Mouse (Mus musculus) cerebellum, adult 9-10 months (tissue): Measurements from ENCODE around the gene Glyatl3.
A peak's percentile ranks its signal among the peaks of the same experiment; 100 is the strongest.

Experiments
- DNase-seq: peaks from one replicate; pipeline ENCODE4 v3.0.0; 2022

The Glyatl3 gene

GRCm38 (mm10) chr17:40914250-40914649, at the start of gene Glyatl3:
TSS of gene Glyatl3 (minus strand) at chr17:40914350.
- DNase-seq = no peak

DNA sequence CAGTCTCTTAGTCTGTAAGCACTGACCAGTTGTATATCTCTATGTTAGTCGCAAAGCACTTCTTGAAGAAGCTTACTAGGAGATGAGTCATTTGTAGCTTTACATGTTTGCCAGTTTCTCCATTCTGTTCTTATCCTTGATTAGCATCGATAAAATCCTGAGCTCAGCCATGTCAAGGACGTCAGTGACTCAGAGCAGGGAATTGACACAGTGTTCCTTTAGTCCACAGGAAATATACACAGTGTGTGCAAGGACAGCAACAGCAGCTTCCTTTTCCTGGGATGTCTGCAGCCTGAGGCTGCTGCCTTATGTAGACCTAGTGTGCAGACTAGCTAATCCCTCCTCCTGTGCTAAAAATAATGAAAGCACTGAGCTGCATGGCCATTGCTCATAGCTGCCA, 34.4 kb upstream of the Glyatl3 start:
- no peak for DNase-seq

- peak; percentile 99 for DNase-seq
These were observed 20.5 kb upstream of the Glyatl3 start, which contains the start of the genes Mut and Cenpq for GRCm38 (mm10) chr17:40934420-40935231. TSS of gene Mut (plus strand) at chr17:40934685. TSS of gene Cenpq (minus strand) at chr17:40935047.

GRCm38 (mm10) chr17:40933985-40934384, 19.8 kb upstream of the Glyatl3 start:
- DNase-seq = no peak

DNA sequence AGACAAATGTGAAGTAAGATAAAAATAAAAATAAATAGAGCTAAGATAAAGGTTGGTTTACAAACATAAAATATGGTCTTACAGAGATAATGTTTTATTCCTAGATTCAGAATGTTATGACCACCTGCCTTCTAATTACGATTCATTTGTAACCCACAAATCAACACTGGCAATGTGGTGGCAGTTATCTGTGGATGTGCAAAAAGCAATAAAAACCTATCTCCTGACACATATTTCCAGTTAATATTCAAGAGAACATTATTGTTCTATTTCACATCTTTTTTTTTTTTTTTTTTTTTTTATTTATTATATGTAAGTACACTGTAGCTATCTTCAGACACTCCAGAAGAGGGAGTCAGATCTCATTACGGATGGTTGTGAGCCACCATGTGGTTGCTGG, 1.3 kb upstream of the Glyatl3 start:
- no peak for DNase-seq

DNA sequence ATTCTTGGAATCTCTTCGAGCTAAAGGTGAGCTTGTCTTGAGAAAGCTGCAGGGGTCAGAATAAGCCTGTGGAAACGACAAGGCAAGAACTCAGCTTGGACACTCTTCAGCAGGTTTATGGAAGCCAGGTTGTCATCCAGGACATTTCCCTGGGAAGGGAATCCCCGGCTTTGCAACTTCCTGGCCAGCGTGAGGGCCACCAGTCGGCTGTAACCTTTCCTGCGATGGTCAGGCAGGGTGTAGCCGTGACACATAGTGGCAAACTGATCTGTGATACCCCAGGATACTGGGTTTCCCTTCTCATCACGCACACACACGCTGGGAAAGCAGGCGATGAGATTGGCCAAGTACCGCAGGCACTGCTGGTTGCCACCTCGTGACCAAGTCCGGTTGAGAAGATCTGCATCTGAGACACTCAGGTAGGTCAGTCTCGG, 9.4 kb downstream of the Glyatl3 start:
- peak; percentile 41 for DNase-seq

DNA sequence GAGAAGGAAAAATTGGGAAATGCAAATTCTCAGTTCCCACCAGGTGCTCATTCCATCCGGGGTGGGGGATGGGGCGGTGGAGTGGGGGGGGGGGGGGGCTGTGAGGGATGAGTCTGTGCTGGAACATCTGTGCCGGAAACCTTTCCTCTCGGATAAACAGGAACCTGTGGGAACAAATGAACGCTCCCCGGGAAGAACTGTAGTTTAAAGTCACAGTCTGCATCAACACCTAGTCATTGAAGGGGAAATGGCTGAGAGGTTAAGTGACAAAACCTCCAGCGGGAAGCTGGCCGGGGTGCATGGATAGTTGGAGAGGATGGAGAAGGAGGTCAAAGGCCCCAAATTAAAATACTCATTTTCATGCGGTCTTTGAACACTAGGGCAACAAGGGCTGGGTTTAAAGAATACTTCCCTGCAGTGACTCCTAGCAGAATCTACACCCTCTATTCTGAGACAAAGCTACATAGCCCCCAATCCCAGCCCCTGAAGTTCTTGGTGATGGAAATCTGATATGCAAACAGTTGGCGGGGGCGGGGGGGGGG, 10.0 kb downstream of the Glyatl3 start:
- peak; percentile 20 for DNase-seq

DNA sequence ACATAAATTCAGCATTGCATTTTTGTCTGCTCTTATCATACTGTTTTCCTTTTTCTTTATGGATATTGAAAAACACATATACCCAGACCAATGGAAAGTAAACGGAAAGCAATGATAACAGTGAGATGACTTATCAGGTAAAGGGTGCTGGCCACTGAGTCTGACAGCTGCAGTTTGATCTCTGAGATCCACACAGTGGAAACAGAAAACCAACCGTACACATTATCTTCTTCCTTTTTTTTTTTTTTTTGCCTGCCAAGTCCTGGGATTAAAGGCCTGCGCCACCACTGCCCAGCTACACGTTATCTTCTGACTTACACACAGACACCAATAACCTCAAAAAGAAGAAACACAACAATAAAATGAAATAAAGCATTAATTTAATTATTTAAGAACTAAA, 10.8 kb downstream of the Glyatl3 start:
- DNase-seq = no peak

- DNase-seq = no peak
These were observed 14.3 kb downstream of the Glyatl3 start for GRCm38 (mm10) chr17:40899783-40900363.

GRCm38 (mm10) chr17:40896863-40897262, 17.3 kb downstream of the Glyatl3 start:
- DNase-seq = peak; percentile 23

GRCm38 (mm10) chr17:40887849-40888536, 26.2 kb downstream of the Glyatl3 start:
- no peak for DNase-seq

DNA sequence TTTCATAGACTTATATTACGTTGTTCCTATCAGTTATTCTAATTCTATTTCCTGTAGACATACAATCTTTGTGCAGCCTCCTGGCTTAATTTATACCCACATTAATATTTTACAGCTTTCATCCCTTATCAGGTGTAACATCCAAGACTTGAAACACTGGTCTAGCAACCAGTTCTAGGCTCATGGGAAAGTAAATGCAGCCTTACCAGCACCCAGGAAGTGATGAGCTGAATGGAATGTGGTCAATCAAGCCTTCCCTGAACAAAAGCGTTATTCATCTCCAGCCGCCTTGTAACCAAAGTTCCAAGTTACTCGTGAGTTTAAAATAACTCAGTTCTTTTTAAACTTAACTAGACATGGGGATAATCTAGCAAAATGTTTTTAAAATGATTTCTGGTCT, 29.0 kb downstream of the Glyatl3 start:
- DNase-seq = no peak

DNA sequence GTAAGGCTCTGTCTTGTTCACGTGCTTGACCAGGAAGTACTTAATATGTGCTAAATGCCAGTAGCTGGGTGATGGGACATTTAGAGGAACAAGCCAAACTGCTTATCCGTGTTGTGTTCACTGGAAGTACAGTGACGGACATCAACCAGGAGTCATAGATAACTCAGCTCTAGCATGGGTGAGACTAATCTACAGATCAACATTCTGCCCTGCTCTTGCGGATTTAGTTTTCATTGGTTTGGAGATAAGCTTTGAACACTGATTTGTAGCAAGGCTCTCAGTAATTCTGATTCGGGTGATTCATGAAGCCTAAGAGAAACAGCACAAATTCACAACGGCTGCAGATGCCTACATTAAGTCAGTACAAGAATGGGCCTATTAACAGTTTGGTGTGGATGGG, 32.0 kb downstream of the Glyatl3 start:
- no peak for DNase-seq

DNA sequence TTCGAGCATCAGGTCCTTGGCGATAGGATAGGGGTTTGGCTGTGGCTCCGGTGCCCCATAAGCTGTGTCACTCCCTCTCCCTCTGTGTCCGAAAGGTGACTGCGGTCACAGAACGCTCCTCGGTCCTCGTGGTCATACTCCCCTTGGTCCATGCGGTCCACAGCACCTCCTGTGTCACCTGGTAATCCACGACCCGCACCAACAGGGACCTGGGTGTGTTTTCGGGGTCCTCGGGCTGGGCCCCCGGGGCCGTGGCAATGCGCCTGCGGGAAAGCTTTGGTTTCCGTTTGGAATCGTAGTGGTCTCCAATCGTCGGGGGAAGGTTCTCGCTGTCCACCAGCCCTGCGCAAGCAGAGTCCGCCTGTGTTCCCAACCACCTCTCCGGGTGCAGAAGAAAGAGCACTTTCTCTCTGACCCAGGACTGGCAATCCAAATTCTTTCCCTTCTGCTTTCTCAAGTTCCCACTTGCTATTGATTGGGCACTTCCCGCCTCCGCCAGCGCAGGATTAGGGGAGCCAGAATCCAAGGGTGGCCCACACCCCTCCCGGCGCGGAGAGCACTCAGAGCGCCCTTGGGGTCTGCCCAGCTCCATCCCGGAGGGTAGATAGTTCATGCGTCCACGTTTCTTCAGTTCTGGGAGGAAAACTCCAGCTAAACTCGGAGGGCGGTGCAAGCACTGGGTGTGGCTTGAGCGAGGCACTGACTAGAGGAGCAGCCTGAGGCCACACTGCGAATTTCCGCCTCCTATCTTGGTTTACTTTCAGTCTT, 34.0 kb downstream of the Glyatl3 start, which contains the start of gene 9130008F23Rik:
Gene 9130008F23Rik (minus strand): TSS at position 636 of the 768 bp plus-strand sequence.
- DNase-seq = no peak

GRCm38 (mm10) chr17:40879528-40879923, 34.6 kb downstream of the Glyatl3 start:
- no peak for DNase-seq

DNA sequence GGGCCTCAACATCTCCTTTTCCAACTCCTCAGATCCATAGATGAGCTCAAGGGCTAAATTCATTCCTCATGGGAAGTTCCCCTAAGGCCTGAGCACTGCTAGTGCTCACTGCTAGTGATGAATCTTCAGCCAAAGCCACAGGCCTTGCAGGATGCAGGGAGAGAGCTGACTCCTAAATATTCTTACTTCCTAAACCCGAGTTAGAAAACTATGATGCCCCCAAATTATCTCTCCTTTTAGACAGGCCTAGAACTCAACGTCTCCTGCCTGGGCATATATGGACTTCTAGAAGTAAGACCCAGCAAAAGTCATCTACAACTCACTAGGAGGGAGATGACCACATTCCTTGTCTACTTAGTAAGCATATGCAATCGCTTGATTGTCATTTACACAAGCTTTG, 36.4 kb downstream of the Glyatl3 start:
- DNase-seq = no peak

GRCm38 (mm10) chr17:40875568-40875967, 38.6 kb downstream of the Glyatl3 start:
- no peak for DNase-seq

- no peak for DNase-seq
These were observed 39.4 kb downstream of the Glyatl3 start for GRCm38 (mm10) chr17:40874701-40875100.

DNA sequence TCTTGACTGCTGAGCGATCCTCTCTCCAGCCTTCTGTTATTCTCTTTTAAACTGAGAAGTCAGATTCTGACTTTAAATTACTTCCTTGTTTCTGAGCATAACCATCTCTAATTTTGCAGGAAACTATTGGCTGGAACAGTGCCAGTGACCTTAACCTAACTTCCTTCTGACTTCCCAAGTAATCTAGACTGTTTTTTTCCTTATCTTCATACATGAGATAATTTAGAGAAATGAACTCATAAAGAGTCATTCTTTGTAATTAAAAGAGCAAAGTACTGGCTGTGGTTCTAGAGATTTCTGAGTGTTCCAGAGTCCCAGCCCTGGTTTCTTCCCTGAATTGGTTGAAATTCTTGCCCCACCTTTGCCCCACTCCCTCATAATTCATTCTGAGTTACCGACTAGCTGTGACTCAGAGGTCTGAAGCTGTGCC, 40.6 kb downstream of the Glyatl3 start:
- no peak for DNase-seq

GRCm38 (mm10) chr17:40872626-40873025, 41.5 kb downstream of the Glyatl3 start:
- no peak for DNase-seq

DNA sequence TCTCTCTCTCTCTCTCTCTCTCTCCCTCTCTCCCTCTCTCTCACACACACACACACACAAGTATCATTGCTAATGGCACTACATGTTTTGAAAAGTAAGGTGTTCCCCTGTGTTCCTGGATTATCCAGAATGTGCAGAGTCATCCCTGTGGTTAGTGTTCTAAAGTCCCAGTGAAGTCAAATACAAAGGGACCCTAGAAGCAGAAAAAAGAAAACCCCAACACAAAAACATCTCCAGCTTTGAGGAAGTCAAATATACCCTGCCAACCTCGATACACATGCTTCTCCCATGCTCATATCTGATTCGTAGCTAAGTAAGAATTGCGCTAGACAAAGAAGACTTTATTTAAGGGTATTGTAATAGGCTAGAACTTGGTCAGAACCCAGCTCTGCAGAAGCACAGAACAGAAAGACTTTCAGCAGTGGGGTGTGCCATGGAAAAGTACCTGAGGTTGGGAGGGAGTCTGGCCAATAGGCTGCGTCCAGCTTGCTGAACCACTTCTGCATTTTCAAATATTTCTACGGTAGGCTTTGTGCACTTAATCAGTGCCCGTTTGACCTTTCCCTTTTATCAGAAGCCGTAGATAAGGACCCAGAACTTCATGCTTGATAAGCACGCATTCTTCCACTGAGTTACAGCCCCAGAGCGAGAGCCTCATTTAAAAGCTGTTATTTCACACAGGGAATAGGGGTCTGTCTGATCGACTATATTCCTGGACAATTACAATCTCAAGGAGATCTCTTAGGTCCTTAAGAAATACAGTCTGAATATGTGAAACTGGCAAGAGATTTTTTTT, 45.0 kb downstream of the Glyatl3 start:
- no peak for DNase-seq

- DNase-seq = no peak
These were observed 59.1 kb downstream of the Glyatl3 start for GRCm38 (mm10) chr17:40855065-40855464.
